Mouse (Mus musculus) C3H10T1/2 (cell line): ENCODE measurements around the gene Ngly1. TPM values are rescaled to one million over a fixed set of nuclear protein-coding genes. Genes with fewer than 3 reads are reported as not detected.

Source experiments
- polyA plus RNA-seq, 2 experiments: library from polyadenylated mRNA; unstranded; fragments of >200 nt; fragmentation: generic; extraction: Trizol; gene quantifications; one replicate each; pipeline ENCODE4 v1.2.1; 2012; ENCODE audit warnings: missing spikeins in 2 of 2

The Ngly1 gene
- 1 to 10 TPM in 1 of 2 experiments, under 1 TPM in 1; 0.51 to 8.2 TPM for polyA plus RNA-seq

DNA sequence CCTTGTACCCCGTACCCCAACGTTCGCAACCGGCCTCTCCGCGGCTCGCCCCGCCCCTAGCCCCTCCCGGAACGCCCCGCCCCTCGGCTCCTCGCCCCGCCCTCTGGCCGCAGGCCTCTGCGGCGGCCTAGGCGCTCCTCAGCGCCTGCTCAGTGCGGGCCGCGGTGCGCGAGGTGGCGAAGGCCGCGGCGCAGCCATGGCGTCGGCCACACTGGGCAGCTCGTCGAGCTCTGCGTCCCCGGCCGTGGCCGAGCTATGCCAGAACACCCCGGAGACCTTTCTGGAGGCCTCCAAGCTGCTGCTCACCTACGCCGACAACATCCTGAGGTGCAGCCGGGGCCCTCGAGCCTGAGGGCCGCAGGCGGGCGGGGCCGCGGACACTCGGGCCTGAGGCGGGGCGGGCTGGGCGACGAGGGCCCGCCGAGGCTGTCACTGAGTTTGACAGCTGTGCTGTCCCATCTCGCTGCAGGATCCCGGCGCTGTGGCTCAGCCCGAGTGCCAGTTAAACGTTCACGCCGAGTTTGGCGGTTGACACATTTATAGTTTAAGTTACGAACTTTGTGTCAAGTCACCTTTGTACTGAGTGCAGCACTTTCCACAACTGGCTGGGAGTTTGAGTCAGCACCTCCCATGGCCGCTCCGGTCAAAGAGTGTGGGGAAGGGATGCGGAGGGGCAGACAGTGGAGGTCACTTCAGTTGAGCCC is at the start of gene Ngly1, which contains the start of gene Oxsm:
Ngly1 (plus strand) TSS at position 110 of the 704 bp plus-strand sequence.
Oxsm (minus strand) TSS at position 638 of the 704 bp plus-strand sequence.

Other genes starting within 250 kb of the Ngly1 start
- 1 to 10 TPM; 1.1 to 3.5 TPM for gene Oxsm, start 528 bp downstream of the Ngly1 start, polyA plus RNA-seq
- gene Top2b, start 115.9 kb downstream of the Ngly1 start, polyA plus RNA-seq = 1 to 10 TPM in 1 of 2 experiments, under 1 TPM in 1; 0.49 to 8.5 TPM